Mouse (Mus musculus) megakaryocyte-erythroid progenitor cell, adult 5-6 weeks (primary cell): ENCODE data around the gene Atp8a1. TPM values are rescaled to one million over a fixed set of nuclear protein-coding genes. Genes with fewer than 3 reads are reported as not detected.
A peak's percentile ranks its signal among the peaks of the same experiment; 100 is the strongest.

Source experiments
- ATAC-seq: replicated peaks from 2 replicates; pipeline ENCODE4 v1.8.0; 2016; ENCODE audit warnings: mild to moderate bottlenecking, inconsistent platforms; ENCODE audit not compliant: severe bottlenecking, poor library complexity, low FRiP score, low TSS enrichment
- total RNA-seq, 2 experiments: library from RNA; stranded (forward) in 1 of 2; stranded (reverse) in 1 of 2; fragments of 200-1000, 215-1000 nt in 1 of 2; fragments of >200 nt in 1 of 2; fragmentation: Nextera tagmentation in 1 of 2; gene quantifications; 2 replicates each; pipeline ENCODE4 v1.2.3; 2014 to 2017

Gene Atp8a1
- total RNA-seq, 2 experiments from 2014 or later, result 163 to 184 TPM

DNA sequence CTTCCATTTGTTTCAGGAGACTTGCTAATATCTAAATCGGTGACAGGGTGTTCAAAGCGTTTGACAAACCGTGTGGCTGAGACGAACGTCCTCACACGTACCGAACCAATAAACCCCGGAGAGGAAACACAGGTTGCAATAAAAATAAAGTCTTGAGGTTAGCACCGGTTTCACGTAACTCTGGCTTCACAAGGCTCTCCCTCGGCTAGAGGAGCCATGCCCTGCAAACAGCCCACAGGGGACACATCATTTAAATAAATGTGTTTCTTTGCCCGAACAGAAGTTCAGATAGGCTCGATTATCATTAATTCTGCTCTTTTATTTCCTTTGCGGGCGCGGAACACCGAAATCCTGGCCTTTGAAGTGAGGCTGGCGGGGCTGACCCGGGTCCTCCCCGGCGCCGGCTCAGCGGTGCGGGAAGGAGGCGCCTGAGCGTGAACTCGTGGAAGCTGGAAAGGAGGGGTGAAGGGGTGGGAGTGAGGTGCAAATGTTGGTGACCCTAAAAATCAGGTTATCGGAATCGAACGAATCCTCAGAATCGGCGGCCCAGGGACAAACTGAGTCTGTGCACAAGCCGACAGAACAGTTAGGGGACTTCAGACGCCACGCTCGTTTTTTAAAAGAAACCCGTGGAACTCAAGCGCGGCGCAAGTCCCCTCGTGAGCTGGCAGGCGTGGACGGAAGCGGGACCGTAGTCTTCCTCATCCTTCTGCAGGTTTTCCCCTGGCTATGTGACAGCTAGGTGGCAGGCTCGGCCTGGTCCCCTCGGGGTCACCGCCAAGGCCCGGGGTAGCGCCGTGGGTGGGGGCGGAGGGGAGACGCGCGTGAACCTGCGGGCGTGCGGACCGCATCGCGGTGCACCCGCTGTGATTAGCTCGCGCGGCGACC lies 240.1 kb downstream of the Atp8a1 start:
- no peak for ATAC-seq

DNA sequence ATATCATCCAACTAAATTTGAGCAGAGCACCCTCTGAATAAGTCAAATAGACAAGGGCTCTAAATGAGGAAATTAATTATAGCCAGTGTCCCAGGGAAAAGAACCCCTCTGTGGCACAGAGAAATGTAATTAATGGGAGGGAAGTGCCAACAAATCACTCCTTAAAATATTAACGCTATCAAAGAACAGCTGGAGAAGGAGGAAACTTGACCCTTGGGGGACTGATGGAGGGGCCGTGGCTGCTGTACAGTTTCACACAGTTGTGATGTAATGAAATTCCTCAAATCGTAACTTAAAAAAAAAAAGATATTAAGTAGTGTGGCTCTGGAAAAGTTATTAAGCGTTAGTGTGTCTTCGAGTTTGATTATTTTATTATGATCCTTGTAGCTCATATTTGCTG lies 241.3 kb downstream of the Atp8a1 start:
- no peak for ATAC-seq

DNA sequence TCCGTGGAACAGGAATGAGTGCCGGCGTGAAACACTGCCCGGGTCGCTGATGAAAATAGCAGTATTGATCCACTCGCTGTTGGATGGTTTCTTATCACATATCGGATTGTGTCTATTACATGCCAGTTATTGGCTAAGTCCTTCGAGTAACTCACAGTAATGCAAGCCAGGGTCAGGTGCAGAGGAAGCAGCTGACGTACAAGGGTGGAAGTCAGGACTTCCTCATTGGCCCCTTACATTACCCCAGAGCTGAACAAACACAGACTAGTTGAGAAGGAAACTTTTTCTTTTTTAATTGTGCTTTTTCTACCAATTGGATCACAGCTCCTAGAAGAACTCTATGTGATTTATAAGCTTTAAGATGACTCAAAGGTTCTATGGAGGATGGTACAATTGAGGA lies 247.3 kb downstream of the Atp8a1 start:
- no peak for ATAC-seq

DNA sequence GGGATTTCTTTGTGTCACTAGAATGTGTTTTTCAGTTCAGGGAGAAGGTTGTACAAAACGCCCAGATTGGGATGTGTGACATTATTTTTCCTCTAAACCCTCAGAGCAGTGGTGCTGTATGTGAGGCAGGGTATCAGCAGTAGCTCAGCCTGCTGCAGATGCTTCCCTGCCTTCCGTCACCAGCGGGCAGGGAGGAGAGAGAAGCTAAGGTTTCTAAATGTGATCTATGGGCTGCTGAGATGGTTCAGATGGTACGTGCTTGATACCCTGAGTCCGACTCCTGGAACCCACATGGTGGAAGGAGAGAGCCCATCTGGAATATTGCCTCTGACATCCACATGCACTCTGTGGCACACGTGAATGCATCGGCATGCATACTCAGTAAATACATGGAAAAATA lies 251.6 kb downstream of the Atp8a1 start:
- no peak for ATAC-seq

DNA sequence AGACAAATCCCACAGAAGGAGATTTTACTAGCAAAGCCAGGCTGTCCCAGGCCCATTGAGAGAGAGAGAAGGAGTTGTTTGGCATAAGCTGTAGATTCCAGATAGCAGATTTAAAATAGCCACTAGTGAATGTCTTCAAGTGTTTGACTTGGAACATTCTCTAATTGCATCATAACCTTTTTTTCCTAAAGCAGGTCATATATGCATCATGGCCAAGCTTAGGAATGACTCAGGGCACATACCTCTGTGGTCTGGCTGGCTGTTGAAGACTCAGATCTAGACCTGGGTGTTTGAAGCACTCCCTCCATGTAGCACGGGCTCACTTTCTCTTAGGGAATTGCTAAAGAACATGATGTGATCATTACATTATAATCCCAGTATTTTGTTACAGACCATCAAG lies 252.2 kb downstream of the Atp8a1 start:
- no peak for ATAC-seq

DNA sequence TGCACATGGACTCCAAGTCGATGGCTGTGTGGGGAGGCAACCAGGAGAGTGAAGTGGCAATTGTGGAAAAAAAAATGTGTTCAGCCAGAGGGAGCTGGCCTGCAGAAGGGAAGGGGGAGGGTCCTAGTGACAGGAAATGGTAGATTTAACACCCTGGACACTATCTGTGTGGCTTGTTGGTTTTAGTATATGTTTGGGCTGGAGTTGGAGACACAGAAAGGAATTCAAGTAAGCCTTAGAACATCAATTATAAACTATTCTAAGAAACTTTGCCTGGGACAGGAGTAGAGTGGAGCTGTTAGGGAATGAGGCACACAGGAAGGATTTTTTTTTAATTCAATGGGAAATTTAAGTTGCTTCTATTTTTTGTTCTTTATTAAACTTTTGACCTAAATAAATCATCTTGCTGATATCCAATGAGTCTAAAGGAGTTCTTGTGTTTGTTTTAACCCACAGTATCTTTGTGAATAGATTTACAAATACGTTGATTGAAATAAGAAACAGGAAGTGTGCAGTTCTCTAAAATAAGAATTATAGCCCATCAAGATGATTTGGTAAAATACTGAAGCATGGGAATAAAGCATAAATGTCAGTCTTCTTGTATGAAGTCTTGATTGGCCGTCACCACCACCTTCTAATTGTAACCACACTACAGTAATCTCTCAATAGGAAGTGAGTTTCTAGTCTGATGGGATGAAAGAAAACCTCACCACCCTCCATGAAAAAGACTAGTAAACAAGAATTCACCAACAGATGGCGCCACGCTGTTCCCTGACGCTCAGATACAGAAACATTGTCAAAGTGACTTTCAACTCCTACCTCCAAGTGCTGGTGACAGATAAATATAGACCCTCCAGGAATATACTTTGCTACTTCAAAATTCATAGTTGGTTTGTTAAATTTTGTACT lies 267.3 kb downstream of the Atp8a1 start:
- peak; percentile 65; the same call in 1 of the 2 replicates for ATAC-seq

DNA sequence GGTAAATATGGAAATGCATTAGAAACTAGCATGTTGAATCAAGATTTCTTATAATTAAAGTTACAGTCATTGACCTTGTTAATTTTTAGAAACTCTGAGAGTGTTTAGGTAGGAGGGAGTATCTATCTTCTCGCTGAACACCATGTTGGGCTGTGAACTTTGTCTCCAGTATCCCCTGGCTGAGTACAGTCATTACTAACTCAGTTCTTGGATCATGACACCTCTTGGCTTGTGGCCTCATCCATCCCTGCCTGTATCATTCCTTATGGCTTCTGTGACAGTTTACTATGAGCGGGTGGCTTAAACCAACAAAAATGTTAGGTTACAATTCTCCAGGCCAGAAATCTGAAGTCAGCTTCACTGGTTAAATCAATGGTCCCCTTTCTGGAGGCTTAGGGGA lies 271.5 kb downstream of the Atp8a1 start:
- ATAC-seq, result no peak

DNA sequence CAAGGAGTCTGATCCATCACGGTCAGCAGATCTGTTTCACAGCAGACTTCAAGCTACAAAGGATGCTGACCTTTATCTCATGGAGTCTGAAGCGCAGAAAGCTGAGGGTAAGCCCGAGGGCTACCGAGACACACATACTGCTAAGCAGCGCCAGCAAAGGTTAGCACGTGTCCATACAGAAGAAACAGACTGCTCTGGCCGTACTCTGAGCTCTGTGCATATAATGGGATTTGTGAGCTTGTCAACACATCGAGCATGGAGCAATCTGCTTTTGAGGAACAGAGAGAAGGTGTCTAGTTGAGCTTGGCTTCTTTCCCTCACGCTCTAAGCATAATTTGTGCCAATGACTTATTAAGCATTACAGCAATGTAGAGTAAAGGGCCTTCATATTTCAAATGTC lies 273.2 kb downstream of the Atp8a1 start:
- ATAC-seq, result no peak

DNA sequence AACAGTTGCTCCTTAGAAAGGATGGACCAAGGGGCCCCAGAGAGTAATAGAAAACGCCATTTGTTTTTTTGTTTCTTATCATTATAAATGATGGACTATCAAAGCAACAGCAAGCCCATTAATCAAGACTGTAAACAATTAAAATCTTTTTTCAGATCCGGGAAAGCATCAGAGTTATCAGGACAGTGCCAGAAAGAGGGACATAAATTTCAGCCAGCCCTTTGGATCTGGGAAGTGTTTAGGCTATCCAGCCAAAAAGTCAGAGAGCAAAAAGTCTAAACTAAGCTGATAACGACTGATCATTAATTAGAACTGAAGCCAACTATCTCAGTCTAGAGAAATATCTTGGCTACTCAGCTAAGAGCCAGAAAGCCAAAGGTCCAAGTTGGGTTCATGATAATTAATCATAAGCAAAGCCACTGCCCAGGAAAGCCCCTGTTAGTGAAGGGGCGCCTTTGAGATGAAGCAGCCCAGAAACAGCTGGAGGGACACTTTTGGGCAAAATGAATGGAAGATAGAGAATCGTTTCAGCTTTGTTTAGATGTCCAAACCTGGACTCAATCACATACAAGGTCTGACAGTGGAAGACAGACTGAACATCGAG lies 274.6 kb downstream of the Atp8a1 start:
- no peak for ATAC-seq

Other genes starting within 250 kb of the Atp8a1 start
- not detected in 2 replicates for gene Shisa3, start 239.6 kb downstream of the Atp8a1 start, total RNA-seq (2014; fragmentation: Nextera tagmentation)
- gene Shisa3, start 239.6 kb downstream of the Atp8a1 start, total RNA-seq (2017), result not detected in 2 replicates
- not detected in 2 replicates for gene Gm5108, start 94.2 kb upstream of the Atp8a1 start, total RNA-seq (2014; fragmentation: Nextera tagmentation)
- gene Gm5108, start 94.2 kb upstream of the Atp8a1 start, total RNA-seq (2017), result not detected in 2 replicates
- not detected in 2 replicates for gene Gm21905, start 99.0 kb upstream of the Atp8a1 start, total RNA-seq (2014; fragmentation: Nextera tagmentation)
- not detected in 2 replicates for gene Gm21905, start 99.0 kb upstream of the Atp8a1 start, total RNA-seq (2017)
- not detected in 2 replicates for gene Grxcr1, start 184.4 kb upstream of the Atp8a1 start, total RNA-seq (2014; fragmentation: Nextera tagmentation)
- gene Grxcr1, start 184.4 kb upstream of the Atp8a1 start, total RNA-seq (2017), result not detected in 2 replicates